Mouse (Mus musculus) kidney, postnatal 10 days (tissue): ENCODE data around the gene Gss.
"Not testable (repeated sequence)": the region's sequence is repeated elsewhere in the genome, so short reads cannot be mapped to it uniquely, and the experiment has no call there.

Experiments
- DNase-seq: peaks from one replicate; pipeline ENCODE4 v3.0.0; 2021; ENCODE audit warnings: mixed read lengths

Gene Gss

DNA sequence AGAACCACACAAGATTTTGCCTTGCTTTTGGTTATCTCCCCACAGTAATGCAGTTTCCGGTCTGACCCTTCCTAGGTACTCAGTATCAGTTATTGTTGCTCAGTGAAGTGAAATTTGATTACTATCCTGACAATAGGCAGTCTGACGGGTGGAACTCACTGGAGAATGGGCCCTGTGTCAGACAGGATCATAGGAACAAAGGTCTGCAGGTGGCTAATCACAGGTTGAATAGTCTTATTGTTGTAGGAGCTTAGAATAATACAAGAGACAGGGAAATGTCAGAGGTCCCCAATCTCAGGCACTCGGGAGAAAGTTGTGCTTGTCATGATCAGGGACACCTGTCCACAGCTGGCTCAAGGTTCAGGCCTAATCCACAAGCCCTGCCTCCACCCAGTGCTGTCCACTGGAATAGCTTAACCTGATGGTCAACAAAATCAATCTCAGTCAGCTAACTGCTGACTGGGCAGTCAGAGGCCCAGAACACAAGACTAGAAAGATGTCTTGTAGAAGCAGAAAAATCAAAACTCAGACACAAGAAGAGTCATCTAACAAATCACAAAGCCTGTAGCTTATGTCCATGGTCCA is 23.3 kb downstream of the Gss start:
- DNase-seq: no peak

DNA sequence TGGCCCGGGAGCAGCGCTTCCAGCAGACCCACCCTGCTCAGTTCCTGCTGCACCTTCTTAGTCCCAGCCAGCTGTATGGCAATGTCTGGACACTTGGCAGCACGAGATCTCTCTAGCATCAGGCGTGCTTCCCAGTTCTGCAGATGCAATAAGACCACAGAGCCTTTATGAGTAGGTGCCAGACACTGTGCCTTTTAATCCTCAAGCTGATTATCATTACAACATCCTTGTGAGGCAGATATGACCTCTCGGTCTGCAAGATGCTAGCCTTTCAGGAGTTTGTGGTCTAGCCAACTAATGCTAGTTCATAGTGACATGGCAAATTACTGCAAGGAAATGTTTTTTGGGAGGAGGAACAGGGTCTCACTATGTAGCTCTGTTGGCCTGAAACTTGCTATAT is 24.9 kb downstream of the Gss start:
- DNase-seq: no peak

DNA sequence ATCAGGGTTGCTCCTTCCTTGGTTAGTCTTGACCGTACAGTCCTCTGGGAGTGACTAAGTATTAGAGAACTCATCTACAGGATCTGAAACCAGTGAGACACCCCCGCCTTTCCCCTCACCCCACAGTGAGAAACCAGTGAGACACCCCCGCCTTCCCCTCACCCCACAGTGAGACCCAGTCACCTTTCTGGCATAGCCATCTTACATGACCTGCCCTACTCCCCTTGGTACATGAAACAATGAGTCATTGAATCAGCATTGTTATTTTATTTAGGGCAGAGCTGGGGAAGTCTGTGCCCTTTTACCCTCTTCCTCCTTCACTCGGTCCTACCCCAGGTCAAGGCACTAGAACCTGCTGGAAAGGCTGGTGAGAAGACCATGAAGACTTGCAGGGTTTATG is 29.7 kb downstream of the Gss start:
- no peak for DNase-seq

DNA sequence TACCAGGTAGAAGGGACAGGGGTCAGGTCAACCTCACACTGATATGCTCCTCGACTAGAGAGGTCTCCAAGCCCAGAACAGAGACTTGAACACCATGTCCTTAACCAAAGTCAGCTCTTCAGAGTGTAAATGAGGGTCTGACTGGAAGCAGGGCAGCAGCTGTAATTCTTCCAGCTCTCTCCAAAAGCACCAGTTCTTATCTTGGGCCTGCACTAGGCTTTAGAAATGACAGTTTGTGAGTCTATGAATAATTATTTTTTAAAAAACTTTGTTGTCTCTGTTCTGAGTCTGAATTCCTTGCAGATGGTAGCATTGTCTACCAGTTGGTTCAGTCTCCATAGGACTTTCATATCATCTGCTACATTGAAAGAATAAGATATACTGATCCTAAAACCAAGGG is 30.4 kb downstream of the Gss start:
- DNase-seq: no peak

DNA sequence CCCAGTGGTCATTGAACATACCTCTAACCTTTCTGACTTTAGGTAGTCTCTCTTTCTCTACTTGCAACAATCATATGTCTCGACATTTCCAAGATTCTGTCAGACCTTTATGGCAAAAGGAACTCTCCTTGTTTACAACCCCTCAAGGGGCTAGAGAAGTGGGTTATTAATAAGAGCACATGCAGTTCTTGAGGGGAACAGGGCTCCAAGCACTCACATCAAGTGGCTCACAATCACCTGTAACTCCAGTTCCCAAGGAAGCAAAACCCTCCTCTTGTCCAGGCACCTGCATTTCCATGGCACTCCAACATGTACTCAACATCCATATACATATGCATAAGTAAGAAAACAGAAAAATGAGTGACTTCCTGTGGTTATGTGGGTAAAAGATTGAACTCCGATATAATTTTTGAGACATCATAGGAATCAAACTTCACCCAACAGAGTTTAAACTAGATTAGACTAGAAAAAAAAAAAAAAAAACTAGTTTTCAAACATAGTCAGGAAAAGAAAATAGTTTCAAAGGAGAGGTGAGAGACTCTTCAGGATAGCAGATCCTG is 38.1 kb downstream of the Gss start:
- no peak for DNase-seq

DNA sequence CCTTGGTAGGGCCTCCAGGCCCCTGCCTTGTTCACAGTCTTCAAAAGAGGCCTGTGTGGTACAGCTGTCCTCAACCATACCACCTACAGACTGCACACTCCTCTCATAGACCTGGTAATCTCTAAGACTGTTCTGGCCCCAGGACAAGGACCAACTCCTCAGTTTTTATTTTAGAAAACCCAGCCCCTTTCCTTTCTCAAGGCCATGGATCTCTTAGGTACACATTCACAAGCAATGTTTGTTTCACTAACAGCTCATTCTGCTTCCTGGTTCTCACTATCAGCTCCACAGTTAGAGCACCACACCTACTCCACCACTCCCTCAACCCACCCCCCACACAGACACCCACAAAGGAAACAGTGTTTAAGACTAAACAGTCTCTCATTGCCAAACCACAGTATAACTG is 39.7 kb downstream of the Gss start:
- DNase-seq: no peak

DNA sequence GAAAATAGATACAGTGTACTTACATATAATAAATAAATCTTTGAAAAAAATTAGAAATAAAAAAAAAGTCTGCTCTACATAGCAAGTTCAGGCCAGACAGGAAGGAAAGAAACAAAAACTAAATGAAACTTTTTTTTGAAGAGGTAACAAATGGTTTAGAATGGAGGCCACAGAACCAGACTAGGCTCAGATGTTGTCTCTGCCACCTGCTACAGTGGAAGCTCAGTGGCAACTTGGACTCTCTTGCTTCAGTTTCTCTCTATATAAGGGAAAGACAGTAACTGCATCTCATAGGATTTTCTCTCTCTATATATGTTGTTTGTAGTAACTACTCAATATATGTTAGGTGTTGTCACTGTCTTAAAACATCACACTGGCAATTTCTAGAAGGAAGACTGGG is 40.3 kb downstream of the Gss start:
- DNase-seq: no peak

DNA sequence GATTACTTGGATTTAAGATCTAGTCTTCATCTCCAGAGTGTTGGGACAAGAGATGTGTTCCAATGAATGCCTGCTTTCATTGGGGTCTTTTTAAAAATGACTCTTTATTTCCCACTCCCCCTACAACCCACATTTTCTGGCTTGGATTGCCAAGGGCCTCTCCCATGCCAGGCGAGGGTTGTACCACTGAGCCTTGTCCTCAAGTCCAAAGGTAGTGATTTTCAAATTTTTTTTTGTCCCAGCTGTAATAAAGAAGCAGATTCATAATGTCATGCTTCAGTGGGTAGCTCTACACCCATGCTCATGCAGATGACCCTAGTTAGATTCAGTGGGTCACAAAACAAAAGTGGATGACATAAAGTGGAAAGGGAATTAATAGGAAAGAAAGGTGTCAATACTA is 45.7 kb downstream of the Gss start:
- no peak for DNase-seq

DNA sequence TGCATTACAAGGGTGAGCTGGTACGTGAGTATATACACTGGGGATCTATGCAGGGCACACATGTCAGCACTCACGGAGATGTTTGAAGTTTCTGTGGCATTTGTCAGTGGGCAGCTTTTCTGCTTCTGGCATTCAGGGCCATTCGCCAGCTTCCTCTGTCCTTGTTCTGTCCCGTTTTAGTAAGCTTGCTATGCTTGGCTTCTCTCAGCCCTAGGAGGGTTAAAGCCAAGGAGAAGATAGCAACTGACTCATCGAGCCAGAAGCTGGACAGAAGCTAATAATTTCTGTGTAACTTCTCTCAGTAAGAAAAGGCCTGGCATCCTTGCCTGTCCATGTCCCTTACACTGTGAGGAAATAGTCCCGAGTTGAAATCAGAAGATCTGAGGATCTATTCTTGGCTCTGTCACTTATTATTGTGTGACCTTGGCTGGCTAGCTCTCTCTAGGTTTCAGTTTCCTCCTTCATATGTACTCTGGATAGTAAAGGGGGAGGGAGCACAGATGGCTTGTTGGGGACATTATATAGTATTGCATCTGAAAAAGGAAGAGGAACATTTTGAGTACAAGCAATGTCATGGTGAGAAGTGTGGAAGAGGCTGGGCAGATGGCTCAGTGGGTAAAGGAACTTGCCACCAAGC is 51.7 kb downstream of the Gss start:
- no peak for DNase-seq

DNA sequence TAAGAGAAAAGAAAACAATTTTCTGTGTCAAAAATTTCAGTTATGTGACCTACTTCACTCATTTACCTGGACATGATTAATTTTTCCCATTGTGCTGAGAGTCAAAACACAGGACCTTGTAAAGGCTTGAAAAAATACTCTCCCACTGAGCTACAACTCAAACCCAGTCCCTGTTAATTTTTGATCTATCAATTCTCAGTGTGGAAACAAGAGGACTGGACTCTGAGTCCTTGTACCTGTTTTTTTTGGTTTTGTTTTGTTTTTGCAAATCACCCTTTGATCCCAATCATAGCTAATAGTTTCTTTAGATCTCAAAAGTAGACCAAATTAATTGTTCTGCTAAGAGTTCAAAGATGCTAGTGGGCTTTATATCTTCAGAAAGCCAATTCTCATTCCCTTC is 52.9 kb downstream of the Gss start:
- DNase-seq: no peak

DNA sequence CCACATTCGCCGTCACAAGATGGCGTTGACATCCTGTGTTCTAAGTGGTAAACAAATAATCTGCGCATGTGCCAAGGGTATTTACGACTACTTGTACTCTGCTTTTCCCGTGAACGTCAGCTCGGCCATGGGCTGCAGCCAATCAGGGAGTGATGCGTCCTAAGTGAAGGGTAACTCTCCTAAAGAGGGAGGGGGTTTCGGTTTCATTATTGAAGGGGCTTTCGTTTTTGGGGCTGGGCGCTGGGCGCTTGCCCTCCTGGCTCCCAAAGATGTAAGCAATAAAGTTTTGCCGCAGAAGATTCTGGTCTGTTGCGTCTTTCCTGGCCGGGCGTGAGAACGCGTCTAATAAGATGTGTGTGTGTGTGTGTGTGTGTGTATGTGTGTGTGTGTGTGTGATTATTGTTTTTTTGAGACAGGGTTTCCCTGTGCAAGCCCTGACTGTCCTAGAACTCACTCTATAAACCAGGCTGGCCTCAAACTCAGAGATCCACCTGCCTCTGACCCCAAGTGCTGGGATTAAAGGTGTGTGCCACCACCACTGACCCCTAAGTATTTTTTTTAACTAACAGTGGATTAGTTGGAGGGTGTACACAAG is 54.0 kb downstream of the Gss start:
- not testable (repeated sequence) for DNase-seq

DNA sequence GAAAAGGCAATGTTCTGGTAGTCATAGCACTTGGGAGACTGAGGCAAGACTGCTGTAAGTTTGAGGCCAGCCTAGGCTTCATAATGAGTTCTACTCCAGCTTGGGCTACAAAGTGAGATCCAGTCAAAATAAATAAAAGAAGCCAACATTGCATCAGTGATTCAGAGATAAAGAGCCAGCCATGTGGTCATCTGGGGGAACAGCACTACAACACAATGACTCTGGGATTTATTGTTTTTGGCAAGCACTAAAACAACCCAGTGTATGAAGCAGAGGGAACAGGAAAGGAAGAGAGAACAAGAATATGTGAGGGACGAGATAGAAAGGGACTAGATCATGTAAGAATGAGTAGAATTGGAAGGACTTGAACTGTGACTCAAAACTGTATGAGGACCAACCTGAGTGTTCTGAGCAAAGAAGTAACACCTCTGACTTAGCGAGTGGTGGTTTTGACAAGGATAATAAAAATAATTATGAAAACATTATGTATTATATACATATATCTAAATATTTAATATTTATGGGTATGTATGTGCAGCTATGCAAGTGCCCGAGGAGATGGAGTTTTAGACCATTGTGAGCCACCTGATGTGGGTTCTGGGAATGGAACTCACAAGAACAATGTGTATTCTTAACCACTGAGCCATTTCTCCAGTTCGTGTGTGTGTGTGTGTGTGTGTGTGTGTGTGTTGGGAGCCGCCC is 54.7 kb downstream of the Gss start:
- no peak for DNase-seq

DNA sequence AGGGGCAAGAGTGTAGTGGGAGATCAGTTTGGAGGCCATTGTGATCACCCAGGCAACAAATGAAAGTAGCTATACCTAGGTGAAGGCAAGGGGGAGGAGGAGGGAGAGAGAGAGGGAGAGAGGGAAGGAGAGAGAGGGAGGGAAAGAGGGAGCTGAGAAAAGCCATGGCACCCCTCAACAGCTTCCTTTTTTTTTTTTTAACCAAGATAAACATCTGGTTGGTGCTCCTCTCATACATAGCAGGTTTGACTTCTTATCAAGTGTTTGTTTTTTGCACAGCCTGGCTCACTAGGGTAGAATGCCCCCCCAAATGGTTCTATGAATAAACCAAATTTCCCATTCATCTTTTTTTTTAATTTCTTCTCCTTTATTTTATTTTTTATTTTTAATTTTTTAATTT is 56.3 kb downstream of the Gss start:
- DNase-seq: no peak

DNA sequence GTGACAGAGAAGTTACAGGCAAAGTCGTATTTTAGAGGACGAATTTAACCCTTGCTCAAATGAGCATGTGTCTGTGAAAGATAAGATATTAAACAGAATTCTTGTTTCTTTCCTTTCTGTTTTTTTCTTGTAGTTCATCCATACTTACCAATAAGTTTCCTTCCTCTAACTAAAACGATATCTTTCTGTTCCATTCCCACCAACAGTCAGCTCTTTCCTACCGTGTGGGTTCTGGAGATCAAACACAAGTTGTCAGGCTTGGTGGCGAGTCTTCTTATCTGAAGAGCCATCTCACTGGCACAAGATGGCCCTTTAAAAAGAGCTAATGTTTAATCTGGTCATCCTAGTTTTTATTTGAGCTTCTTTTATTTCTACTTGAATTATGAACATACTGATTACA is 65.2 kb downstream of the Gss start:
- no peak for DNase-seq

DNA sequence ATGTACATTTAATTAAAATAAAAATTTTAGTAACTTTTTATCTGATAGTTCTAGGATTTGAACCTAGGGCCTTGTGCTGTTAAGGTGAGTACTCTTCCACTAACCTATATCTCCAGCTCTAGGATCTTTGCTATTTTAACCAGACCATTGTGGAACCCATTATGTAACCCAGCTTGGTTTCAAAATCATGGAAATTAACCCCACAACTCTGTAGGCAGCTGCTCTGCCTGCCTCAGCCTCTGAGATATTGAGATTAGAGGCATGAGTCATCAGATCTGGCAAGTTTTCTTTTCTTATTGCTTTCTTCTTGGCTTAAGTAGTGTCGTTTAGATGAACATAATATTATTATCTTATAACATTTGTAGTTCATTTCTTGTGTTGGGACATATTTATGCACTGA is 68.2 kb downstream of the Gss start:
- DNase-seq: no peak

DNA sequence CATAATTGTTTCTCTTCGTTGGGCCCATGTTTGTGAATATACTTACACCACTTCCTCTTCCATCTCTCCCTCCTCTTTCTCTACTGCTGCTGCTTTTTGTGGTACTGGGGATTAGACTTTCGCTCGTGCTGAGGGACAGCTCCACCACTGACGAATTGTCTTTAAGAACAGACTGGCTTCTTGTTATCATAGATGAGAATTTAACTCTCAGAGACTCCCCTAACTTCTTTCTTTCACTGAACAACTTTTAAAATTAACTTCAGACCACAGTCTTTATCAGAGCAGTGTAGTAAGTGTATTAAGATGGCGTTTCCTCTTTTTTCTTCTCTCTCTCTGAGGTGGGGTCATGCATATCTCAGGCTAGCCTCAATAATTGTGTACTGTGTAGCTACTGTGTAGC is 68.9 kb downstream of the Gss start:
- DNase-seq: no peak

DNA sequence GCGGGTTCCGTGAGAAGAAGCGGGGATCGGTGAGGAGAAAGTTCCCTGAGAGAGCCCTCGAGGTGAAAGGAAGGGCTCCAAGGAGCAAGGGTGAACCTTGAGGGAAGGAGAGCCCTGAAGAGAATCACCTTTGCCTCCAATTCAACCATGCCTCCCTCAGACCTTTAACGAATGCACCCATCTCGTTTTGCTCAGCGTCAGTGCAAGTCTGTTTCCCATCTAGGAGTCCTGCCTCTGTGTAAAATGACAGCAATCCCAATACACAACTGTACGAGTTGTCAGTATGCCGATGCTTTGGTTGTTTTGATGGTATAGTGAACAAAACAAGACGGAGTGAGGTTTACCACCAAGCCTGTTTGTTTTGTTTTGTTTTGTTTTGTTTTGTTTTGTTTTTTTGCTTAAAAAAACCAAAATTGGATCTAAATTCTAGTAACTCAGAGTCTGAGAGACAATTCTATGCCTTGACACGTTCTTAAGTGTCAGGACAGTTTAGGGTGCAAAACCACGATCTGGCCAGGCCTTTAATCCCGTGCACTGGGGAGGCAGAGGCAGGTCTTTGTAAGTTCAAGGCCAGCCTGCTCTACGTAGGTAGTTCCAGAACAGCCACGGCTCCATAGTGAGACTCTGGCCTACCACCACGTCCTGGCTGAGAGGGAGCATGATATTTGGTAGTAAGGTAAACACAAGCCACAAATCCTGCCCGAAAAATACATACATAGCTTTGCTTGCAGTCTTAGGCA is 73.9 kb downstream of the Gss start:
- no peak for DNase-seq

DNA sequence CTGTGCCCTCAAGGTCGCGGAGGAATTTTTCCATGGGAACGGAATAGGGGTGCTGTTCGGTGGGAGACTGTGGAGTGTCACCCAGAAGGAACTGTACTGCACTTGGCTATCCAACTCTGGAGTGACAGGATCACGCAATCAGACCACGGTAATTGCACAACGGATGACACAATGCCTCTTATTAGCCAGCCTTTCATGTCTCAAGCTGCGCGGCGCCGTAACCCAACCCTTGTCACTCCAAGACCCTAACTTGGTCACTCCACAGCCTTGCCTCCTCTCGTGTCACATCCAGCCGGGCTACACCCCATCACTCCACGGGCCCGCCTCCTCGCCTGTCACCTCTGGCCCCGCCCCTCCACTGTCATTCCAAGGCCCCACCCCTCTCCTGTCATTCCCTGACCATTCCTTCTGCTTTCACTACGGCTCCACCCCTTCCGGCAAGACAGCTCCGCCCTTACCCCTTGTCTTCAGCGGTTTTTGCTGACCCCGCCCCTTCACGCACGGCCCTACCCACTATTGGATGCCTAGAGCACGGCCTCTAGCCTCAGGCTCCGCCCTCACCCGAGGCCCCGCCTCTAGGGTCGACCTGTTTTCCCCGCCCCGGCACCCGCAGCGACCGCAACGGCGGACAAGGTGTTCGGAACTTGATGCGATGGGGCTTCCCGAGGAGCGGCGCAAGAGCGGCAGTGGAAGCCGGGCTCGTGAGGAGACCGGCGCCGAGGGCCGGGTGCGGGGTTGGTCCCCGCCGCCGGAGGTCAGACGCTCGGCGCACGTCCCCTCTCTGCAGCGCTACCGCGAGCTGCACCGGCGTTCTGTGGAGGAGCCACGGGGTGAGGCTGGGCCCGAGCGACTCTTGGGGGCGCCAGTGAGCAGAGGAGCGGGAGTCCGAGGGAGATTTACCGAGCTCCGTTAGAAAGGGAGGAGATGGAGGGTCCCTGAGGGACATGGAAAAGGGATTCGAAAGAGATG is 74.9 kb downstream of the Gss start, which contains the start of the genes Acss2 and Ggt7:
TSS of gene Acss2 (plus strand) at position 494 of the 969 bp plus-strand sequence.
TSS of gene Ggt7 (minus strand) at position 783 of the 969 bp plus-strand sequence.
- peak; percentile 99 for DNase-seq

DNA sequence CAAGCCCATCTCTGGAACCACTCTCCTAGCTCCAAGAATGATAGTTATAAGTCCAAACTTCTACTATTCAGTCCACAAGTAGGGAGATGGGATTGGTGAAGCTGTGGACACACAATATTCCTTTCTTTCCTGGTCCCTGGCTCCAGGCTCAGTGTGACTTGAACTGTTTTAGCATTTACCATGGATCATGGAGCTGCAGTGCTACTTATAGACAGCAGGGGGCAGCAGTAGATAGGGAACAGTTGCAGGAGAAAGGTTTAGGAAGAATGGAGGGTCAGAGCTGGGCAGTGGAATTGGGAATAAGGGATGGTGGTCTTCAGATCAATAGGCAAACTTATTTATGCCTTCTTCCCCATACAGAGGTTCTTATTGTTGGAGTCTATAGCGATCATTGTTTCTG is 76.7 kb downstream of the Gss start:
- peak; percentile 83 for DNase-seq

DNA sequence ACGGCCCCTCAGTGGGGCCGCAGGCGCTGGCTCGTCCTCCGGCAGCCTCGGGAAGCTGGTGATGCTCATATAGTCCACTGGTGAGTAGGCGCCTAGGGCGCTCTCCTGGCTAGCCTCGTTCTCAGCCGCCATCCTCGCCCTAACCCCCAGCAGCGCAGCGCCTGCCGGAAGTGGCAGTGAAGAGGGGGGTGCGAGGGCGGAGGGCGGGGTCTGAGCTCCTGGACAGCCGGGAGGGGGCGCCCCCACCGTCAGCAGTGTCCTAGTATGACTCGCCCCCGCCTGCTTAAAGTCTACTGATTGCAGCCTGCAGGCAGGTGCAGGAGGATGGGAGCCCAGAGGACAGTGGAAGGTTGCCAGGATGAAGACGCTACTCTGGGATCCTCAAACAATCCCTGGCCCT is 77.9 kb downstream of the Gss start:
- DNase-seq: peak; percentile 85

DNA sequence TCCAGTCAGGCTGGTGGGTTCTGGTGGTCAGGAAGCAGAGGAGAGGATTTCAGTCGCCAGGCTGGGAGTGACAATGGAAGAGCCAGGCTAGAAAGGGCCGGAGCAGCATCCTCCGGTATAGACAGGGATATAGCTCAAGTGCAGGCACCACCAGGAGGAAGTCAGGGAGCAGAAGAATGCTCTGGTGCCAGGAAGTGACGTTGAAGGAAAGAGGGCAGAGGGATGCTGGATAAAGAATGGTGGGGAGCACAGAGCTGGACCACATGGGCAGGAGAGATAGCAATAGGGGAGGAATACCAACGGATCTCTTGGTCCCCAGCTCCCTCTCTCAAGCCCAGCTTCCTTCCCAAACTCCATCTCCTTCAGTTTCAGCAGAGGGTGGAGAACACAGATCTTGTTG is 79.1 kb downstream of the Gss start:
- no peak for DNase-seq
